Mouse (Mus musculus) heart, embryonic 15.5 days (tissue): ENCODE results near the gene Dusp9. TPM values are rescaled to one million over a fixed set of nuclear protein-coding genes. Genes with fewer than 3 reads are reported as not detected.
A peak's percentile ranks its signal among the peaks of the same experiment; 100 is the strongest.

ENCODE experiments used
- ATAC-seq: fragments of 200-750 bp; cut with Nextera tagmentation; replicated peaks from 2 replicates; pipeline ENCODE4 v1.8.0; 2017; ENCODE audit warnings: low read depth, moderate TSS enrichment; ENCODE audit not compliant: insufficient number of reproducible peaks, insufficient read depth, low FRiP score
- H3K27ac ChIP-seq: fragments of 300-500 bp; sonication (generic); 2 replicates; pipeline ENCODE4 v1.5.1; 2015; ENCODE audit warnings: mild to moderate bottlenecking, inconsistent platforms
- H3K27me3 ChIP-seq: fragments of 300-500 bp; sonication (generic); 2 replicates; pipeline ENCODE4 v1.6.1; 2015; ENCODE audit warnings: inconsistent platforms
- H3K36me3 ChIP-seq: fragments of 300-500 bp; sonication (generic); 2 replicates; pipeline ENCODE4 v1.6.1; 2015; ENCODE audit warnings: mild to moderate bottlenecking, inconsistent platforms
- H3K4me1 ChIP-seq: fragments of 300-500 bp; sonication (generic); replicated peaks from 2 replicates; pipeline ENCODE4 v1.6.1; 2015; ENCODE audit warnings: inconsistent platforms
- H3K4me2 ChIP-seq: fragments of 300-500 bp; sonication (generic); 2 replicates; pipeline ENCODE4 v1.6.1; 2015; ENCODE audit warnings: inconsistent platforms, mild to moderate bottlenecking, moderate library complexity
- H3K4me3 ChIP-seq: fragments of 300-500 bp; sonication (generic); 2 replicates; pipeline ENCODE4 v1.5.1; 2015; ENCODE audit warnings: mild to moderate bottlenecking, inconsistent platforms
- H3K9ac ChIP-seq: fragments of 300-500 bp; sonication (generic); 2 replicates; pipeline ENCODE4 v1.6.1; 2015; ENCODE audit warnings: mild to moderate bottlenecking, inconsistent platforms
- H3K9me3 ChIP-seq: fragments of 300-500 bp; sonication (generic); replicated peaks from 2 replicates; pipeline ENCODE4 v1.6.1; 2016; ENCODE audit warnings: inconsistent platforms
- WGBS: fragments of 180-500 bp; shearing (Covaris S2); methylation state at CpG from one replicate; pipeline ENCODE4 v1.1.7; 2015; ENCODE audit warnings: mixed read lengths; 5-methylcytosine and 5-hydroxymethylcytosine counted together
- polyA plus RNA-seq: library from polyadenylated mRNA; unstranded; fragments of >200 nt; fragmentation: Nextera tagmentation; extraction: Ambion mirVana; gene quantifications from 2 replicates; pipeline ENCODE4 v1.2.1, GENCODE M21; 2015

Gene Dusp9
- 1.4 and 2.4 TPM in 2 replicates for polyA plus RNA-seq

GRCm38 (mm10) chrX:73639255-73639675 is at the start of gene Dusp9:
TSS of gene Dusp9 (plus strand) at chrX:73639419.
- Histone ChIP-seq H3K27ac (no peak within 1 kb of the TSS), H3K27me3 (peaks cover 70% of the 10 kb centered on the region), H3K4me2 (peak within 1 kb of the TSS; percentile 82), H3K9me3 (no peaks in the 10 kb centered on the region), H3K4me1 (peaks cover 13% of the 10 kb centered on the region), H3K4me3 (peak within 1 kb of the TSS; percentile 45), H3K36me3 (no peaks in the 10 kb centered on the region), H3K9ac (no peak within 1 kb of the TSS)
- 11% methylated on average over 28 of the region's 28 CpGs for WGBS
- peak; percentile 59 for ATAC-seq

GRCm38 (mm10) chrX:73593212-73593611 is 46.0 kb upstream of the Dusp9 start:
- Histone ChIP-seq H3K9ac (no peak overlapping the region), H3K36me3 (no peaks in the 10 kb centered on the region), H3K9me3 (no peaks in the 10 kb centered on the region), H3K4me2 (no peak overlapping the region), H3K4me1 (no peaks in the 10 kb centered on the region), H3K27ac (no peak overlapping the region), H3K27me3 (peaks cover 3% of the 10 kb centered on the region; the same call in 1 of the 2 replicates), H3K4me3 (no peak overlapping the region)
- no peak for ATAC-seq
- WGBS, result 13% methylated on average over 6 of the region's 6 CpGs

GRCm38 (mm10) chrX:73594451-73595121 is 44.6 kb upstream of the Dusp9 start:
- no peak overlapping the region for H3K4me3 ChIP-seq
- ATAC-seq, result no peak
- no peaks in the 10 kb centered on the region for H3K9me3 ChIP-seq
- no peak overlapping the region for H3K9ac ChIP-seq
- H3K4me1 ChIP-seq, result no peaks in the 10 kb centered on the region
- 46% methylated on average over 12 of the region's 12 CpGs for WGBS
- H3K27me3 ChIP-seq, result peaks cover 3% of the 10 kb centered on the region; the same call in 1 of the 2 replicates
- no peak overlapping the region for H3K4me2 ChIP-seq
- no peak overlapping the region for H3K27ac ChIP-seq
- no peaks in the 10 kb centered on the region for H3K36me3 ChIP-seq

- Histone ChIP-seq H3K27ac (no peak overlapping the region), H3K9ac (no peak overlapping the region), H3K27me3 (peaks cover 3% of the 10 kb centered on the region; the same call in 1 of the 2 replicates), H3K4me1 (no peaks in the 10 kb centered on the region), H3K9me3 (no peaks in the 10 kb centered on the region), H3K36me3 (no peaks in the 10 kb centered on the region), H3K4me2 (no peak overlapping the region), H3K4me3 (no peak overlapping the region)
- WGBS, result 57% methylated on average over 4 of the region's 4 CpGs
- no peak for ATAC-seq
Observed at GRCm38 (mm10) chrX:73595297-73595938, 43.8 kb upstream of the Dusp9 start.

GRCm38 (mm10) chrX:73601456-73601855 is 37.8 kb upstream of the Dusp9 start:
- no peaks in the 10 kb centered on the region for H3K36me3 ChIP-seq
- H3K4me3 ChIP-seq, result no peak overlapping the region
- ATAC-seq, result no peak
- H3K27me3 ChIP-seq, result no peaks in the 10 kb centered on the region
- WGBS, result 65% methylated on average over 1 of the region's 1 CpGs
- H3K9me3 ChIP-seq, result no peaks in the 10 kb centered on the region
- no peak overlapping the region for H3K9ac ChIP-seq
- H3K4me2 ChIP-seq, result no peak overlapping the region
- no peak overlapping the region for H3K27ac ChIP-seq
- no peaks in the 10 kb centered on the region for H3K4me1 ChIP-seq

- H3K4me2 ChIP-seq, result no peak overlapping the region
- H3K36me3 ChIP-seq, result no peaks in the 10 kb centered on the region
- H3K9ac ChIP-seq, result no peak overlapping the region
- WGBS, result 80% methylated on average over 4 of the region's 4 CpGs
- no peaks in the 10 kb centered on the region for H3K27me3 ChIP-seq
- no peaks in the 10 kb centered on the region for H3K4me1 ChIP-seq
- no peaks in the 10 kb centered on the region for H3K9me3 ChIP-seq
- no peak overlapping the region for H3K27ac ChIP-seq
- no peak overlapping the region for H3K4me3 ChIP-seq
- no peak for ATAC-seq
Observed at GRCm38 (mm10) chrX:73613665-73614064, 25.6 kb upstream of the Dusp9 start.

- 82% methylated on average over 1 of the region's 1 CpGs for WGBS
- H3K27ac ChIP-seq, result no peak overlapping the region
- no peaks in the 10 kb centered on the region for H3K9me3 ChIP-seq
- no peak overlapping the region for H3K4me2 ChIP-seq
- no peaks in the 10 kb centered on the region for H3K36me3 ChIP-seq
- H3K4me3 ChIP-seq, result no peak overlapping the region
- no peak overlapping the region for H3K9ac ChIP-seq
- no peaks in the 10 kb centered on the region for H3K27me3 ChIP-seq
- H3K4me1 ChIP-seq, result no peaks in the 10 kb centered on the region
- ATAC-seq, result no peak
Observed at GRCm38 (mm10) chrX:73615876-73616275, 23.3 kb upstream of the Dusp9 start.

- Histone ChIP-seq H3K9ac (no peak overlapping the region), H3K27ac (no peak overlapping the region), H3K9me3 (no peaks in the 10 kb centered on the region), H3K4me3 (no peak overlapping the region), H3K4me1 (no peaks in the 10 kb centered on the region), H3K4me2 (no peak overlapping the region), H3K27me3 (no peaks in the 10 kb centered on the region), H3K36me3 (no peaks in the 10 kb centered on the region)
- ATAC-seq, result no peak
Observed at GRCm38 (mm10) chrX:73619401-73619800, 19.8 kb upstream of the Dusp9 start.

- Histone ChIP-seq H3K36me3 (no peaks in the 10 kb centered on the region), H3K27me3 (no peaks in the 10 kb centered on the region), H3K9ac (no peak overlapping the region), H3K4me3 (no peak overlapping the region), H3K27ac (no peak overlapping the region), H3K9me3 (no peaks in the 10 kb centered on the region), H3K4me1 (no peaks in the 10 kb centered on the region), H3K4me2 (no peak overlapping the region)
- no peak for ATAC-seq
- WGBS, result 79% methylated on average over 2 of the region's 2 CpGs
Observed at GRCm38 (mm10) chrX:73619890-73620289, 19.3 kb upstream of the Dusp9 start.

GRCm38 (mm10) chrX:73626981-73627380 is 12.2 kb upstream of the Dusp9 start:
- no peak for ATAC-seq
- Histone ChIP-seq H3K4me3 (no peak overlapping the region), H3K9me3 (no peaks in the 10 kb centered on the region), H3K27ac (no peak overlapping the region), H3K9ac (no peak overlapping the region), H3K4me1 (no peaks in the 10 kb centered on the region), H3K36me3 (no peaks in the 10 kb centered on the region), H3K4me2 (no peak overlapping the region), H3K27me3 (no peaks in the 10 kb centered on the region)

GRCm38 (mm10) chrX:73635425-73635824 is 3.8 kb upstream of the Dusp9 start:
- Histone ChIP-seq H3K9ac (no peak overlapping the region), H3K27me3 (peaks cover 64% of the 10 kb centered on the region), H3K36me3 (no peaks in the 10 kb centered on the region), H3K4me2 (peak overlapping the region; percentile 37), H3K9me3 (no peaks in the 10 kb centered on the region), H3K4me1 (peaks cover 13% of the 10 kb centered on the region), H3K4me3 (0 out of 2 replicates have a peak overlapping the region, but pooled peaks have one; percentile 14), H3K27ac (no peak overlapping the region)
- 15% methylated on average over 19 of the region's 19 CpGs for WGBS
- ATAC-seq, result no peak

GRCm38 (mm10) chrX:73637415-73637814 is 1.8 kb upstream of the Dusp9 start:
- no peak overlapping the region for H3K27ac ChIP-seq
- peaks cover 13% of the 10 kb centered on the region for H3K4me1 ChIP-seq
- H3K9ac ChIP-seq, result no peak overlapping the region
- H3K4me3 ChIP-seq, result peak overlapping the region; percentile 37
- no peak for ATAC-seq
- WGBS, result 2% methylated on average over 19 of the region's 19 CpGs
- peaks cover 77% of the 10 kb centered on the region for H3K27me3 ChIP-seq
- H3K4me2 ChIP-seq, result peak overlapping the region; percentile 70
- H3K36me3 ChIP-seq, result no peaks in the 10 kb centered on the region
- H3K9me3 ChIP-seq, result no peaks in the 10 kb centered on the region
